Mouse (Mus musculus) embryonic facial prominence, embryonic 14.5 days (tissue): Measurements from ENCODE around the gene Adcy6. TPM values are rescaled to one million over a fixed set of nuclear protein-coding genes. Genes with fewer than 3 reads are reported as not detected.

Source experiments
- ATAC-seq: fragments of 200-750 bp; cut with Nextera tagmentation; 2 replicates; pipeline ENCODE4 v1.8.0; 2017; ENCODE audit warnings: low read depth, moderate number of reproducible peaks, moderate TSS enrichment
- DNase-seq: peaks from one replicate; pipeline ENCODE4 v3.0.0-alpha.2; 2015; ENCODE audit warnings: low spot score
- H3K27ac ChIP-seq: fragments of 300-500 bp; sonication (generic); replicated peaks from 2 replicates; pipeline ENCODE4 v1.5.1; 2014; ENCODE audit warnings: low read depth, mild to moderate bottlenecking, low read length, moderate library complexity
- H3K27me3 ChIP-seq: fragments of 300-500 bp; sonication (generic); replicated peaks from 2 replicates; pipeline ENCODE4 v1.6.1; 2014; ENCODE audit warnings: low read length; ENCODE audit not compliant: control insufficient read depth, insufficient read depth
- H3K36me3 ChIP-seq: fragments of 300-500 bp; sonication (generic); 2 replicates; pipeline ENCODE4 v1.6.1; 2014; ENCODE audit warnings: low read length, mixed read lengths; ENCODE audit not compliant: control insufficient read depth, insufficient read depth
- H3K4me1 ChIP-seq: fragments of 300-500 bp; sonication (generic); 2 replicates; pipeline ENCODE4 v1.6.1; 2014; ENCODE audit warnings: antibody characterized with exemption, low read length; ENCODE audit not compliant: control insufficient read depth, insufficient read depth
- H3K4me2 ChIP-seq: fragments of 300-500 bp; sonication (generic); 2 replicates; pipeline ENCODE4 v1.6.1; 2014; ENCODE audit warnings: low read depth, mild to moderate bottlenecking, low read length, moderate library complexity, mixed read lengths
- H3K4me3 ChIP-seq: fragments of 300-500 bp; sonication (generic); 2 replicates; pipeline ENCODE4 v1.5.1; 2014; ENCODE audit warnings: low read depth, mild to moderate bottlenecking, low read length
- H3K9ac ChIP-seq: fragments of 300-500 bp; sonication (generic); 2 replicates; pipeline ENCODE4 v1.6.1; 2014; ENCODE audit warnings: low read depth, mild to moderate bottlenecking, low read length, moderate library complexity, mixed read lengths
- H3K9me3 ChIP-seq: fragments of 300-500 bp; sonication (generic); 2 replicates; pipeline ENCODE4 v1.6.1; 2016; ENCODE audit warnings: low read length; ENCODE audit not compliant: control insufficient read depth
- WGBS: fragments of 180-500 bp; shearing (Covaris S2); extraction: QIAGEN DNeasy Blood & Tissue Kit; methylation state at CpG from one replicate; pipeline ENCODE4 v1.1.7; 2014; 5-methylcytosine and 5-hydroxymethylcytosine counted together
- polyA plus RNA-seq: library from polyadenylated mRNA; unstranded; fragments of >200 nt; fragmentation: Nextera tagmentation; extraction: Ambion mirVana; gene quantifications from 2 replicates; pipeline ENCODE4 v1.2.1, GENCODE M21; 2014

The Adcy6 gene
- polyA plus RNA-seq, 1 experiment from 2014 or later = 14.9 TPM

DNA sequence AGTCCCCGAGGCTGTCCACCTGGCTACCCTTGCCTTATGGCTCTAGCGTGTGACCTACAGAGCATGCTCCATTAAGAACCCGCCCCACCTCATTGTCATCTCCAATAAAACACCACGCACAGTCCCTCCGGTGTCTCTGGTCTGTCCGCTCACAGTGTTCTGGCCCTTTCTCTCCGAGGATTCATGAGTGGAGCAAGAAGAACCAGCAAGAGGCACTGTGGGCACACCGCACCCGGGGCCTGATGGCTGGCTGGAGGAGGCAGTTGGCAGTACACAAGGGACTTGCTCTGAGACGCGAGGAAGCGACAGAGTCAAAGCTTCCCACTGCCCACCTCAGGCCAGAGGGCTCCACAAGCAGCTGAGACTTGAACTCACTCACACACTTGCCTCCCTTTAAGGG lies 34.5 kb upstream of the Adcy6 start:
- DNase-seq (no peak), ATAC-seq (no peak)
- 92% methylated on average over 12 of the region's 12 CpGs for WGBS
- H3K27me3 ChIP-seq = no peaks in the 10 kb centered on the region
- no peak overlapping the region for H3K4me2 ChIP-seq
- H3K36me3 ChIP-seq = peaks cover 95% of the 10 kb centered on the region
- no peaks in the 10 kb centered on the region for H3K9me3 ChIP-seq
- no peaks in the 10 kb centered on the region for H3K4me1 ChIP-seq
- H3K9ac ChIP-seq = no peak overlapping the region
- no peak overlapping the region for H3K27ac ChIP-seq
- no peak overlapping the region for H3K4me3 ChIP-seq

DNA sequence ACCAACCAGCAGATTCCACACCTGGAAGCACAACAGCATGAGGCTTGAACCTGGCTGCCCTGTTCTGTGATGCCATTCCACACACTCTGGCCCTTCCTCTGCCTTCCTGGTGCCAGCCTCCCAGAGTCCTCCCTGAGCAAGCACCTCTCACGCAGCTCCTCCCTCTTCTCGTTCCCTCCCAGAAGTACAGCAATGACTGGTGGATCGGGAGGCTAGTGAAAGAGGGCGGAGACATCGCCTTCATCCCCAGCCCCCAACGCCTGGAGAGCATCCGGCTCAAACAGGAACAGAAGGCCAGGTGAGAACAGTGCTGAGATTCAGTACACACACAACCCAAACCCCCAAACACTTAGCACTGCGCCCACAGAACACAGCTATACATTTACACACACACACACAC lies 30.3 kb upstream of the Adcy6 start:
- no peak overlapping the region for H3K4me3 ChIP-seq
- peaks cover 56% of the 10 kb centered on the region for H3K36me3 ChIP-seq
- ATAC-seq (no peak), DNase-seq (no peak)
- no peak overlapping the region for H3K27ac ChIP-seq
- peaks cover 17% of the 10 kb centered on the region for H3K4me1 ChIP-seq
- H3K9ac ChIP-seq = no peak overlapping the region
- H3K9me3 ChIP-seq = no peaks in the 10 kb centered on the region
- WGBS = 36% methylated on average over 8 of the region's 8 CpGs
- H3K27me3 ChIP-seq = no peaks in the 10 kb centered on the region
- no peak overlapping the region for H3K4me2 ChIP-seq

DNA sequence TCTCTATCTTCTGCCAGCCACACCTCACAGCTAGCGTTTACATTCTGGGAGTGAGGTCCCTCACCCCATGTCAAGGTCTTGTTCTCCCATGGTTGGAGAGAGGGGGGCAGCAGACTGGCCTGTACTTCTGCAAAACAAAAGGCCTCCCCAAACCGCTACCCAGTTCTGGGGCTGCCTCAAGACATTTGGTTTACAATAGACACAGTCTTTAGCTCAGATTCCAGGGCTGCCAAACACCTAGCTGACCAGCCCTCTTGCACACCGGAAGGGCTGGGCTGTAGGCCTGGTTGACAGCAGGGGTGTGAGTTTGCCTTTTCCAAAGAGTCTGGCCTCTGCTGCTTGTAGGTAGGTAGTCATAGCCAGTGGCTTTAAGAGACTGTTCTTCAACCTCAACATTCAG lies 27.3 kb upstream of the Adcy6 start:
- Histone ChIP-seq H3K27me3 (peaks cover 16% of the 10 kb centered on the region; the same call in 1 of the 2 replicates), H3K4me1 (peaks cover 30% of the 10 kb centered on the region), H3K9ac (no peak overlapping the region), H3K27ac (no peak overlapping the region), H3K36me3 (peaks cover 31% of the 10 kb centered on the region), H3K9me3 (no peaks in the 10 kb centered on the region), H3K4me3 (no peak overlapping the region), H3K4me2 (no peak overlapping the region; the same call in 1 of the 2 replicates)
- WGBS = 35% methylated on average over 3 of the region's 3 CpGs
- DNase-seq (no peak), ATAC-seq (no peak)

DNA sequence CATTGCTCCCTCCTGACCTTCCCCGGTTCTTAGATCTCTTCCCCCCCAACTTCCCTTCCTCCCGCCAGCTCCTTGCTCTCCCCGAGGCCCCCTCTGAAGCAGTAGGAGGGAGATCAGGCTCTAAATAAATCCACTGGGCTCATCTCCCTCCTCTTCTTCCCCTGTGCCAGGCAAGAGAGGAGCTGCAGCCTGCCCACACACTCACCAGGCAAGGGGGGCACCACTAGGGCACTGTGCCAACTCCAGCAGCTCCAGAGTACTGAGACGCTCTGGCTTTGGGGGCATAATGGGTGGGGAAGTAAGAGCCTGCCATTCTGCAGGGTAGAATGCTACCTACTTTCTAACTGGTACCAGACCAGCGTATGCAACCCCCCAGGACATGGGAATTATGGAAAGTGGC lies 26.6 kb upstream of the Adcy6 start:
- H3K4me3 ChIP-seq = peak overlapping the region; percentile 80; the same call in 1 of the 2 replicates
- H3K27me3 ChIP-seq = peaks cover 16% of the 10 kb centered on the region; the same call in 1 of the 2 replicates
- no peaks in the 10 kb centered on the region for H3K9me3 ChIP-seq
- H3K27ac ChIP-seq = no peak overlapping the region
- ATAC-seq (no peak), DNase-seq (no peak)
- H3K36me3 ChIP-seq = peaks cover 25% of the 10 kb centered on the region
- H3K4me1 ChIP-seq = peaks cover 32% of the 10 kb centered on the region
- peak overlapping the region; percentile 97 for H3K4me2 ChIP-seq
- H3K9ac ChIP-seq = peak overlapping the region; percentile 79
- WGBS = 42% methylated on average over 5 of the region's 5 CpGs

DNA sequence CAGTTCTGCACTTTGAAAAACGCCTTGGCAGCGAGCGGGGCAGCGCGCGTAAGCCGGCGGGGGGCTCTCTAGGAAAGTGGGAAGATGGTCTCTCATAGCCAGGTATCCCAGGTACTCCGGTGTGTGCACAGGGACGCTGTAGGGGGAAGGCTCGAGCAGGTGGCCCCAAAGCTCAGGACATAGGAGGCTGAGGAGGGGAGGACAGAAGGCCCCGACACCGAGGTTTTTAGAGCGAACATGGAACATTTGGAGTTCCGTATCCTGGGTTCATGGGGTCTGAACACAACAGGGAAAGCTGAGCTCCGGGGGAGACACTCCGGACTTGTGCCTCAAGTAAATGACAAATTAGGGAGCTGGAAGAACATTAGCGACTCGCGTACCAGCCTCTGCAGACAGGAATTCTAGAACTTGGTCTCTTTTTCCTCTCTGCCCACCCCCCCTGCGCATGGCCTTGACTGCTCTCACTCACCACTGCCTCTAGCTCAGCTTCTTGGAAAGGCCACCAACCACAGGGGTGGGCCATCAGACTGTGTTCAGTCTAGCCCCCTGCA lies 25.5 kb upstream of the Adcy6 start:
- H3K4me1 ChIP-seq = peaks cover 36% of the 10 kb centered on the region
- H3K27ac ChIP-seq = peak overlapping the region; percentile 86
- no peak for DNase-seq

DNA sequence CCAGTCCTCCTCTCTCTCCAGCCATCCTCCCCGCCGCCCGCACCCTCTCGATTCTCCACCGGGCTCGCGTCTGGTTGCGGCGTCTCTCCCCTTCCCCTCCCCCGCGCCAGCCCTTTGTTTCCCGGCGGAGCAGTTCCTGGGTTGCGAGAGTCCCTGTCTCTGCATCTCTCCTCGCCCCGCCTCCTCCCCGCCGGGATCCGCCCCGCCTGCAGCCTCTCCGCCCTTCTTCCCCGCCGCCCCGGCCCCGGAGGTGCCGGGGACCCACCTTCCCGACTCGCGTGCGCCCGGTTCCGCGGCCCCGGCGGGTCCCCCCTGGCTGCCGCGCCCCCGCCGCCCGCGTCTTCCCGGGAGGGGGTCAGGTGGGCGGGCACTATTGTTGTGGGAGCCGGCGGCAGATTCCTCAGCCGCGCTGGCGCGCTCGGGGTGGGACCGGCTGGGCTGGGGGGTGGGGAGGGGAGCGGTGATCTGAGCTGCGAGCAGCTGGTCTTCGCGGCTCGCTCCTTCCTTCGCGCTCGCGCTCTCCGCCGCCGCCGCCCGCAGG lies 24.7 kb upstream of the Adcy6 start:
- H3K4me1 ChIP-seq = peaks cover 36% of the 10 kb centered on the region
- H3K27ac ChIP-seq = peak overlapping the region; percentile 86
- peak overlapping the region; percentile 80 for H3K4me3 ChIP-seq
- H3K4me2 ChIP-seq = peak overlapping the region; percentile 97
- peak; percentile 91 for DNase-seq
- 2% methylated on average over 46 of the region's 65 CpGs for WGBS
- no peaks in the 10 kb centered on the region for H3K9me3 ChIP-seq
- peaks cover 26% of the 10 kb centered on the region; the same call in 1 of the 2 replicates for H3K27me3 ChIP-seq
- H3K36me3 ChIP-seq = peaks cover 6% of the 10 kb centered on the region; the same call in 1 of the 2 replicates
- peak; percentile 75 for ATAC-seq
- H3K9ac ChIP-seq = peak overlapping the region; percentile 79

More for the DNA sequence above, 25.5 kb upstream of the Adcy6 start:
- Histone ChIP-seq H3K9me3 (no peaks in the 10 kb centered on the region), H3K9ac (peak overlapping the region; percentile 79), H3K4me3 (peak overlapping the region; percentile 80), H3K4me2 (peak overlapping the region; percentile 97), H3K27me3 (peaks cover 20% of the 10 kb centered on the region; the same call in 1 of the 2 replicates), H3K36me3 (peaks cover 14% of the 10 kb centered on the region; the same call in 1 of the 2 replicates)
- ATAC-seq = peak; percentile 1; the same call in 1 of the 2 replicates
- 1% methylated on average over 21 of the region's 21 CpGs for WGBS

DNA sequence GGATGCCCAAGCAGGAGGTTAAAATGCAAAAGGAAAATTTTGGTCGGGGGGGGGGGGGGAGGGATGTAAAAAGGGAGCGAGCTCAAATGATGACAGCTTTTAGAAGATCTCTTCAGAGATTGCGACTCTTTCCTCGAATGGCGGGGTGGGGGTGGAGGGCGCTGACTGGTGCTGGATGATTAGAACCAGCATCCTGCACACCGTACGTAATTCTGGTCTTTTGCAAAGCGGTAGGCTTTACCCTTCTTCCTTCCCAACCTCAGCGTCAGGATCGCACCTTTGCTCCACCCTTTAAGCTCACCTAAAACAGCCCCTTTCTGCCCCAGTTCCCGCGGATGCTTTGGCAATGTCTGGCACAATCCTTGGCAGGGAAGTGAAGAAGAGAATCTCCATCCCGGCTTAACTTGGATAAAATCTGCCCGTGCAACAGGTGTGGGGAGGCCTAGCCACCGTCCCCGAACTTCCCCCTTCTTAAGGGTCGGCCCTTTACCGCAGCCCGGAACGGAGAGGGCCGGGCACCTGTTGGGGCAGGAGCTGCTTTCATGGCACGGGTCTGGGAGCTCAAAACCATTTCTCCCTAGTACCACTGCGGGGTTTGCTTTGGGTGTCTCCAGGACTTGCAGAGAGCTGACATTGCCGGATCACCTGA lies 24.1 kb upstream of the Adcy6 start:
- WGBS = 1% methylated on average over 24 of the region's 25 CpGs
- Histone ChIP-seq H3K9me3 (no peaks in the 10 kb centered on the region), H3K36me3 (0 out of 2 replicates have a peak, but pooled peaks cover 3% of the 10 kb centered on the region), H3K27ac (peak overlapping the region; percentile 86), H3K9ac (peak overlapping the region; percentile 79), H3K4me2 (peak overlapping the region; percentile 97), H3K4me3 (peak overlapping the region; percentile 80), H3K27me3 (peaks cover 29% of the 10 kb centered on the region; the same call in 1 of the 2 replicates), H3K4me1 (peaks cover 37% of the 10 kb centered on the region)
- ATAC-seq (peak; percentile 6; the same call in 1 of the 2 replicates), DNase-seq (no peak)

DNA sequence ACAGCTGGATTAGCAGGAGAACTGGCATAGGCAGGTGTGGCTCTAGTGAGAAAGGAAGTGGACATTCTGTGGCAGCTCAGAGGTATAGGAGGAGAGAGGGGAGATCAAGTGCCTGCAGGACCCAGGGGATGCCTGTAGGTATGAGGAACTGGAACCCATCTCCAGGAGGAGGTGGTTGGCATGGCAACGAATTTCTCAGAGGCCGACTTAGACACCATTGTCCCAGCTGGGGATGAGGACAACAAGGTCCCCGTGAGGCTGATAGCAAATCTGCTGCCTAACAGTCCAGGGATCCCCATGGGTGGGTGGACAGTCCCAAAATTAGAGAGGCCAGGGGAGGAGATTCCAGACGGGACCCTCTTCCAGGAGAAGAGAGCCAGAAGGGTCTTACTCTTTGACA lies 23.0 kb upstream of the Adcy6 start:
- Histone ChIP-seq H3K36me3 (0 out of 2 replicates have a peak, but pooled peaks cover 3% of the 10 kb centered on the region), H3K27ac (no peak overlapping the region; the same call in 1 of the 2 replicates), H3K9ac (peak overlapping the region; percentile 58), H3K9me3 (no peaks in the 10 kb centered on the region), H3K4me2 (peak overlapping the region; percentile 97), H3K4me1 (peaks cover 44% of the 10 kb centered on the region), H3K27me3 (peaks cover 29% of the 10 kb centered on the region; the same call in 1 of the 2 replicates), H3K4me3 (peak overlapping the region; percentile 80)
- DNase-seq = no peak
- ATAC-seq = no peak
- 1% methylated on average over 4 of the region's 4 CpGs for WGBS
